Mouse (Mus musculus) forebrain, embryonic 10.5 days (tissue): ENCODE measurements around the gene Klf17. TPM values are rescaled to one million over a fixed set of nuclear protein-coding genes. Genes with fewer than 3 reads are reported as not detected.

Source experiments
- DNase-seq: peaks from one replicate; pipeline ENCODE4 v3.0.0-alpha.2; 2017; ENCODE audit warnings: low spot score; ENCODE audit errors: extremely low spot score
- H3K27ac ChIP-seq: fragments of 300-500 bp; sonication (generic); 2 replicates; pipeline ENCODE4 v1.5.1; 2016; ENCODE audit warnings: mild to moderate bottlenecking
- H3K27me3 ChIP-seq: fragments of 300-500 bp; sonication (generic); 2 replicates; pipeline ENCODE4 v1.6.1; 2016; ENCODE audit warnings: mild to moderate bottlenecking; ENCODE audit not compliant: poor library complexity, severe bottlenecking
- H3K36me3 ChIP-seq: fragments of 300-500 bp; sonication (generic); replicated peaks from 2 replicates; pipeline ENCODE4 v1.6.1; 2016; ENCODE audit warnings: mild to moderate bottlenecking, moderate library complexity
- H3K4me1 ChIP-seq: fragments of 300-500 bp; sonication (generic); 2 replicates; pipeline ENCODE4 v1.6.1; 2016
- H3K4me3 ChIP-seq: fragments of 300-500 bp; sonication (generic); 2 replicates; pipeline ENCODE4 v1.5.1; 2016; ENCODE audit warnings: mild to moderate bottlenecking, moderate library complexity
- H3K9me3 ChIP-seq: fragments of 300-500 bp; sonication (generic); 2 replicates; pipeline ENCODE4 v1.6.1; 2016; ENCODE audit warnings: mild to moderate bottlenecking, moderate library complexity
- WGBS: fragments of 180-500 bp; shearing (Covaris S2); methylation state at CpG from one replicate; pipeline ENCODE4 v1.1.7; 2016; 5-methylcytosine and 5-hydroxymethylcytosine counted together
- polyA plus RNA-seq: library from polyadenylated mRNA; unstranded; fragments of >200 nt; fragmentation: Nextera tagmentation; extraction: Ambion mirVana; gene quantifications from 2 replicates; pipeline ENCODE4 v1.2.1, GENCODE M21; 2016

The Klf17 gene
- polyA plus RNA-seq, 1 experiment from 2014 or later = not detected

DNA sequence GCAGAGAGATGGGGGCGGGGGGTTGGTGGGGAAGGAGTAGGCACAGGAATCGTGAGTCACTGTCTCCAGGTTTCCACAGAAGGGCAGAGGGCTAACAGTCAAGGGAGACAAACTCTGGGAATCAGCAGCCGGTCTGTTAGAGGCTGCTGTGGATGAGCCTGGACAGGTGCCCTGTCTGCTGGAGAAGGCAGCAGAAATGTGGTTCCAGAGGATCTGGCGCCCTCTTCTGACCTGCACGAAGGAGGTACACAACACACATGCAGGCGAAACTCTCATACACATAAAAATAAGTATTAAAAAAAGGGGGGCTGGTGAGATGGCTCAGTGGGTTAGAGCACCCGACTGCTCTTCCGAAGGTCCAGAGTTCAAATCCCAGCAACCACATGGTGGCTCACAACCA lies 27.9 kb downstream of the Klf17 start:
- H3K4me3 ChIP-seq = no peak overlapping the region
- H3K4me1 ChIP-seq = no peaks in the 10 kb centered on the region
- WGBS = 47% methylated on average over 8 of the region's 8 CpGs
- no peaks in the 10 kb centered on the region for H3K9me3 ChIP-seq
- H3K27me3 ChIP-seq = no peaks in the 10 kb centered on the region
- DNase-seq = no peak
- H3K36me3 ChIP-seq = no peaks in the 10 kb centered on the region
- no peak overlapping the region for H3K27ac ChIP-seq

DNA sequence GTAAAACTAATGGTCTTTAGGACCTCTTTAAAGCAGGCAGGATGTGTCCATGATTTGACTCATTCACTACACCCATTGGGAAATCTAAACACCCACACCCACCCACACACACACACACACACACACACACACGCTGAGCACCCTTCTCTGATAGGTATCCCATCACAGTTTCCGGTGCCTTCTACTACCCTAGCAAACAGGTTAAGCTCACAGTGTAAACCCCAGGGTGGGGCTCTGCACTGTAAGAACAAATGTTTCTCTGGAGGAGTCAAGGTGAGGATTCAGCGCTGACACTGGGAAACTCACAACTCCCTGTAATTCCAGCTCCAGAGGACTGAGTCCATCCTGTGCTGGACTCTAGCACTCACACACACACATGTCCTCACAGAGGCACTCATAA lies 33.5 kb downstream of the Klf17 start:
- no peaks in the 10 kb centered on the region for H3K4me1 ChIP-seq
- DNase-seq = no peak
- no peaks in the 10 kb centered on the region for H3K36me3 ChIP-seq
- H3K9me3 ChIP-seq = no peaks in the 10 kb centered on the region
- H3K27me3 ChIP-seq = no peaks in the 10 kb centered on the region
- H3K4me3 ChIP-seq = no peak overlapping the region
- 85% methylated on average over 3 of the region's 3 CpGs for whole genome bisulfite sequencing
- no peak overlapping the region for H3K27ac ChIP-seq

DNA sequence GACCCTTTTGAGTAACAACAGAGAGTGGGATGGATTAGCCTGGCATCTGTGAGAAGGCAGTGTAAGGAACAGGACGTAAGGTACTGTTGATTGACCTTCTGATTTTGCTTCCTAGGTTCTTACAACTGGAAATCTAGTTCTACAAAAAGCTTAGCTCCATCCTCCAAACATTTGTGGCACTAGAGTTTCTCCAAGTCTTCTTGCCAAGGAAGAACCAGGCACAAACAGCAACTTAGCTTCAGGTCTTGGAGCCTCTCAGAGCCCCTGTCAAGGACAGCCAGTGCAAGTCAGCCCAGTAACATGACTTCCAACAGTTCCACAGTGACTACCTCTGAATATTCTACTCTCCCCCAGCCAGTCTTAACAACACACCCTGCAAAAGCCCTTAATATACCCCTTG lies 41.3 kb downstream of the Klf17 start, which contains the start of gene Gm12845:
Gene Gm12845, plus strand, starts transcription at position 301 of the 400 bp plus-strand sequence.
- Histone ChIP-seq H3K4me3 (no peak within 1 kb of the TSS), H3K4me1 (no peaks in the 10 kb centered on the region), H3K27me3 (no peaks in the 10 kb centered on the region), H3K27ac (no peak within 1 kb of the TSS), H3K36me3 (no peaks in the 10 kb centered on the region), H3K9me3 (no peaks in the 10 kb centered on the region)
- no peak for DNase-seq
- 85% methylated on average over 1 of the region's 1 CpGs for WGBS

DNA sequence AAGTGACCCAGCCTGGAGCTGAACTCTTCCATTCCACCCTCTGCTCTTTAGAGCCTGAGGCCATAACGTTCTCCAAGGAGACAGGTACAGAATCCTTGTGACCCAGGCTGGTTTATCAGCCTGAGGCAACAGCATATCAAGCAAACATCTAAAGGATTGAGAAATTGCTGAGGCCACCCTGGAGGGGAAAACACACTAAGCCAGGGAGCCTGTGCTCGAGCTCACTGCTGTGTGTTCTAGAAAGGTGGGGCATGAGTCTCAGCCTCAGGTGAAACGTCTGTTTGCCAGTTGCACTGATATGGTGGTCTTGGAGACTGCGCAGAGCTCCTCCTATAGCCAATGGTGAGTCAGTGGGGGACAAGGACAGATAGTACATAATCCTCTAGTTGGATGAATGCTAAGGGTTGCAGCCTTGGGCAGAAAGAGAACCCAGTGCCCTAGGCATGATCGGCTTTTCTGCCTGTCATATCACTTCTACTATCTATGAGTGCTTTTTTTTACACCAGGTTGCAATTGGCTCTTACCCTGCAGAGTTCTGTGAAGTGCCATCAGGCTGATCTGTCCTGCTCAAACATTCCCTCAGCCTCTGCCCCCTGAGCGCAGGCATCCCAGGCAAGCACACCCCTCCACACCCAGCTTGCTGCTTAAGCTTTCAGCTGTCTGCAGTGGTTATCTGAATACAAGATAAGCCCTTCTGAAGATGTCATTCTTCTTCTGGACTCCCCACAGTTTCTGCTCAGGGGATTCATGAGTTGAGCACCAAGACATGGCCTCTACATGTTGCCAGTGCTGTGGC lies 51.9 kb downstream of the Klf17 start:
- no peak overlapping the region for H3K4me3 ChIP-seq
- 84% methylated on average over 6 of the region's 6 CpGs for WGBS
- no peaks in the 10 kb centered on the region for H3K27me3 ChIP-seq
- DNase-seq = no peak
- no peaks in the 10 kb centered on the region for H3K9me3 ChIP-seq
- H3K4me1 ChIP-seq = no peaks in the 10 kb centered on the region
- H3K27ac ChIP-seq = no peak overlapping the region
- no peaks in the 10 kb centered on the region for H3K36me3 ChIP-seq

DNA sequence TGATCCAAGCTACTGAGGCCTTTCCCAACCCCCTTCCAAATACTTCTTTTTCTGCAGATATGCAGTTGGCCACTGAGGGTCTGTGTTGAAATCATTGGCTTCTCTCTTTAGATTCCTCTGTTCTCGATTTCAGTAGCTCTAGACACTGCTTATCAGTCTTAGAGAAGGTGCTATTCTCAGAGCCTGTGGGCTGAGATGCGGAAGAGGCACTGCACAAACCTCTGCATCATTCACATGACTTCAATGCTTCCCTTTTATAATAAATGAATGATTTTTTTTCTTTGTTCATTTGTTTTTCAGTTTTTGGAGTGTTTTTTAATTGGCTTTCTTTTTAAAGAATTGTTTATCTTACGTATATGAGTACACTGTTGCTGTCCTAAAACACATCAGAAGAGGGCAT lies 53.1 kb downstream of the Klf17 start:
- DNase-seq = no peak
- H3K27me3 ChIP-seq = no peaks in the 10 kb centered on the region
- no peaks in the 10 kb centered on the region for H3K9me3 ChIP-seq
- no peak overlapping the region for H3K4me3 ChIP-seq
- no peaks in the 10 kb centered on the region for H3K36me3 ChIP-seq
- H3K27ac ChIP-seq = no peak overlapping the region
- H3K4me1 ChIP-seq = no peaks in the 10 kb centered on the region
- 87% methylated on average over 3 of the region's 3 CpGs for WGBS

DNA sequence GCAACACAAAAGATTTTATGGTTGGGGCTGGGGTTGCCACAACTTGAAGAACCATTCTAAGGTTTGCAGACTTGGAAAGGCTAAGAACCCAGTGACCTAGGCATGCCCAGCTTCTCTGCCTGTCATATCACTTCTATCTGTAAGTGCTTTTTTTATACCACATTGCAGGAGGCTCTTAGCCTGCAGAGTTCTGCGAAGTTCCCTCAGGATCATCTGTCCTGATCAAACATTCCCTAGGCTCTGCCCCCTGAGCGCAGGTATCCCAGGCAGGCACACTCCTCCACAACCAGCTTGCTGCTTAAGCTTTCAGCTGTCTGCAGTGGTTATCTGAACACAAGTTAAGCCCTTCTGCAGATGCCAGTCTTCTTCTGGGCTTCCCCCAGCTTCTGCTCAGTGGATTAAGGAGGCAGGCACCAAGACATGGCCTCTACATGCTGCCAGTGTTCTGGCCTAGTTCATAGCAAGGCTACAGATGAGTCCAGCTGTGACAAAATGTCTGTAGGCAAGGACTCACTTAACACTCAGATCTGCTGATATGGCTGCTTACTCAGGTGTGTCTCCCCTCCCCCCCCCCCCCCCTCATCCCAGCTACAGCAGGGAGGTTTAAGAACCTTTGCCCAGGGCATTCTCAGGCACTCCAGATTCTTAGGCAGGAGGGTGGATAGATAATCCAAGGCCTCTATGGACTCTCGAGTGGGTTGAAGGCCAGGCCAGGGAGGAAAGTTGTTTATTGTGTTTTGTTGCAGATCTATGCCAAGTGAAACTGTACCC lies 56.5 kb downstream of the Klf17 start:
- H3K27me3 ChIP-seq = no peaks in the 10 kb centered on the region
- no peaks in the 10 kb centered on the region for H3K4me1 ChIP-seq
- no peak overlapping the region for H3K27ac ChIP-seq
- H3K4me3 ChIP-seq = no peak overlapping the region
- DNase-seq = no peak
- no peaks in the 10 kb centered on the region for H3K36me3 ChIP-seq
- no peaks in the 10 kb centered on the region for H3K9me3 ChIP-seq
- 76% methylated on average over 3 of the region's 3 CpGs for WGBS

Other genes with a start within 250 kb of the Klf17 start
- 116 and 120 TPM in 2 replicates for gene Eri3, start 215.3 kb downstream of the Klf17 start, polyA plus RNA-seq
- gene Dmap1, start 83.4 kb downstream of the Klf17 start, polyA plus RNA-seq = 72.3 and 76.1 TPM in 2 replicates
- gene Gm12845, start 41.2 kb downstream of the Klf17 start, polyA plus RNA-seq = not detected in 2 replicates
- gene Slc6a9, start 68.9 kb upstream of the Klf17 start, polyA plus RNA-seq = 7.0 and 9.1 TPM in 2 replicates
- gene Ccdc24, start 106.9 kb upstream of the Klf17 start, polyA plus RNA-seq = 1.2 TPM in 2 replicates
- 20.9 and 21.8 TPM in 2 replicates for gene B4galt2, start 117.8 kb upstream of the Klf17 start, polyA plus RNA-seq
- gene Atp6v0b, start 121.7 kb upstream of the Klf17 start, polyA plus RNA-seq = 160 and 166 TPM in 2 replicates
- 29.1 and 29.3 TPM in 2 replicates for gene Dph2, start 126.4 kb upstream of the Klf17 start, polyA plus RNA-seq
- 63.2 and 67.3 TPM in 2 replicates for gene Ipo13, start 149.4 kb upstream of the Klf17 start, polyA plus RNA-seq
- gene Artn, start 164.1 kb upstream of the Klf17 start, polyA plus RNA-seq = 0.44 and 0.58 TPM in 2 replicates